Mouse (Mus musculus): ENCODE measurements around the gene Coil.

Gene Coil

DNA sequence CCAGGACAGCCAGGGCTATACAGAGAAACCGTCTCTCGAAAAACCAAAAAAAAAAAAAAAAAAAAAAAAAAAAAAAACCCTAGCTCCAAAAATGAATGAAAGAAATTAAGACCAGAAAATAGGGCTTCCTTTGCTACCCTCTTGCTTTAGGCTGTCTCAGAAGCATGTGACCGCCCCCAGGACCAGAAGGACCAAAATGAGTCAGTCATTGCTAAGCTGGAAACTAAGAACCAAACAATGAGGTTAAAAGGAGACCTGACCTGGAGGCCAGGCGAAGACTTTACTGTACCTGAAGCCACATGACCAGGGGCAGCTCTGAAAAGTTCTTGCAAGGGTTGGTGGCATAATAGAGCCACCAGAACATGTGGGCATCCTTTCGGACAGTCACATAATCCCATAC, 17.9 kb upstream of the Coil start:
- POLR2A ChIA-PET, result interaction anchor here (0.6 to 51.7 kb wide), 24 partner anchors 1 to 899 kb away, joined by 3 to 1912 read pairs (median 6); partner anchors contain the start of genes Coil (in 3 of the 4), Akap1 (in 2 of the 4), Elobl (in 2 of the 4) and Scpep1 (in 1 of the 4)

GRCm38 (mm10) chr11:88953582-88953981, 16.5 kb upstream of the Coil start:
- POLR2A ChIA-PET, result interaction anchor here (0.6 to 51.7 kb wide), 21 partner anchors 1 to 1625 kb away, joined by 3 to 1912 read pairs (median 7); partner anchors contain the start of genes Coil (in 2 of the 4), Elobl (in 2 of the 4), Scpep1 (in 1 of the 4) and Trim25 (in 1 of the 4)
- CTCF ChIA-PET, result interaction anchor here in 1 of 4 experiments (0.6 to 1.5 kb wide), 3 partner anchors 14 to 23 kb away, joined by 3 to 5 read pairs (median 4); no protein-coding TSS in a partner anchor

More for the DNA sequence above, 17.9 kb upstream of the Coil start:
- CTCF ChIA-PET, result interaction anchor here in 3 of 4 experiments (0.7 to 0.9 kb wide), 4 partner anchors 20 to 263 kb away, joined by 3 read pairs; no protein-coding TSS in a partner anchor

DNA sequence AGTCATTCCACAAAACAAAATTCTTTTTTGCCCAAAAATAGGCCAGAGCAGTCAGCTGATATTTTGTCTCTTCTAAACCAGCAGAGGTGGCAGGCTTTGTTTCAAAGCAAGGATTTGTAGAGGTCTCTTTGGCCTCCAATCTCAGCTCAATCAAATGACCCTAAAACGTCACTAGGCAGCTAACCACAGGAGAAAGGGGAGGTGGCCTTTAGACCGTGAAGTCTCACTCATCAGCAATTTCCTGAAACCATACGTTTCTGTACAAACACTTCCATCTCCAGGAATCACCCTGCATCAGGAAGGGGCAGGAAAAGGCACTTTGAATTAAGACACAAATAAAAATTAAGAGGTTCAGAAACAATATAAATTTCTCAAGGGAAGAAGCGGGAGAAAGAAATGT, 15.2 kb upstream of the Coil start:
- CTCF ChIA-PET, result interaction anchor here (0.5 to 2.0 kb wide), 30 partner anchors 9 to 1070 kb away, joined by 3 to 14 read pairs (median 4); partner anchors contain the start of gene Coil (in 1 of the 4)
- POLR2A ChIA-PET, result interaction anchor here (0.5 to 51.7 kb wide), 70 partner anchors 2 to 899 kb away, joined by 3 to 1912 read pairs (median 5); partner anchors contain the start of genes Akap1 (in 4 of the 4), Coil (in 3 of the 4), Elobl (in 3 of the 4) and Scpep1 (in 1 of the 4)

DNA sequence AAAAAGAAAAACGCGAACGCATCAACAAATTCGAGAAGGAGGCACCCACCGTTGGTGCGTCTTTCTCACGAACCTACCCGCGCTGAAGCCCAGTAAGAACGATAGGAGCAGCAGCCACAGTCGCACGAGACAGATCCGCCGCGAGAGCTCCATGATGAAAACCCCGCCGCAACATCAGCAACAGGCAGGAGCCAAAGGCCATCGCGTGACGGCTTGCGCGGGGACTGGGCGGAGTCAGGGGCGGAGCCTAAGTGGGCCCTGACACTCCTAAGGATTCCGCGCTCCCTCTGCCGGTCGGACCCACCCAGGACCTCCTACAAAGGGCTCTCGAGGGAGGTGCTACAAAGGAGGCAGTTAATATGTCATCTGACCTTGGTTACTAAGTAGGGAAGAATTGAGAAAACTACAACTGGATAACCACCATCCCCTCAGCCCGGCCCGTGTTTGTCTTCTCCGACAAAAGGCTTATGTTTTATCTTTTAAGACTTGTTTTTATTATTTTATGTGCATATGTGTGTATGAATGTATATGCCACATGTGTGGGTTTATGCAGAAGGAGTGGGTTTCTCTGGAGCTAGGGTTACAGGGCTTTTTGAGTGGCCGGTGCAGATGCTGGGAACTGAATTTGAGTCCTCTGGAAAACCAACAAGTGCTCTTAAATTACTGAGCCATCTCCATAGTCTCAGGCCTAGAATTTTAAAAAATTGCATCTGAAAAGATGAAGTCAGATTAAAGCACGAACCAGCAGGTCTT, 14.7 kb upstream of the Coil start, which contains the start of gene Scpep1:
Gene Scpep1 (minus strand): TSS at position 249 of the 753 bp plus-strand sequence.
- POLR2A ChIA-PET, result interaction anchor here (0.5 to 51.7 kb wide), 66 partner anchors 3 to 757 kb away, joined by 3 to 1912 read pairs (median 5); partner anchors contain the start of genes Akap1 (in 4 of the 4), Coil (in 3 of the 4), Elobl (in 3 of the 4) and Scpep1 (in 1 of the 4)

GRCm38 (mm10) chr11:88958851-88959250, 11.2 kb upstream of the Coil start:
- CTCF ChIA-PET, result interaction anchor here in 3 of 4 experiments (0.8 to 4.4 kb wide), 12 partner anchors 15 to 110 kb away, joined by 3 to 26 read pairs (median 4); no protein-coding TSS in a partner anchor
- POLR2A ChIA-PET, result interaction anchor here (0.5 to 51.7 kb wide), 20 partner anchors 6 to 115 kb away, joined by 3 to 1912 read pairs (median 6); partner anchors contain the start of genes Coil (in 3 of the 4), Elobl (in 3 of the 4), Scpep1 (in 1 of the 4) and Trim25 (in 1 of the 4)

More for the DNA sequence above, 14.7 kb upstream of the Coil start, which contains the start of gene Scpep1:
- CTCF ChIA-PET, result interaction anchor here (0.5 to 2.0 kb wide), 31 partner anchors 8 to 1070 kb away, joined by 3 to 14 read pairs (median 4); partner anchors contain the start of gene Coil (in 2 of the 4)

DNA sequence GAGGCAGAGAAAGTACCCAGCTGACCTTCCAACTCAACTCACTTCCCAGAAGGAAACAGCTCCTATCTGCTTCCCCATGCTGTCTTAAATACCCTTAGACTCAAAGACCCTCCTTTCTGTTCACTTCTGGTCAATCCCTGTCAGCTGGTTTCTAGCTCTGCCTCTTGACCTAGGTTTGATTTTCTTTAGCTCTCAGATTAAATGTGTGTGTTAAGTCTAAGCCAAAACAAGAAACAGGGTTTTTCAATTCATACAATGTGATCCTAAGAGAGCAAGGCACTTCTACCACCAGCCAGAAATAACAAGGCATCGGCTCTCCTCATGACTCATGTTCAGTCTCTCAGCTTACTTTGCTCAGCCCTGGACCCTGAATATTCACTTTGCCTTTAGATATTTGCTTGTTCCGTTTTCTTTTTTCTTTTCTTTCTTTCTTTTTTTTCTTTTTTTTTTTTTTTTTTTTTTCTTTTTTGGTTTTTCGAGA, 3.1 kb upstream of the Coil start, which contains the start of gene Elobl:
Gene Elobl (minus strand): TSS at position 51 of the 481 bp plus-strand sequence.
- ChIA-PET CTCF (interaction anchor here in 2 of 4 experiments (0.7 to 1.9 kb wide), 3 partner anchors 10 to 34 kb away, joined by 4 to 8 read pairs (median 4); no protein-coding TSS in a partner anchor), POLR2A (interaction anchor here in 3 of 4 experiments (0.6 to 51.7 kb wide), 17 partner anchors 9 to 557 kb away, joined by 3 to 1912 read pairs (median 24); partner anchors contain the start of genes Scpep1 (in 3 of the 3), Akap1 (in 1 of the 3) and Trim25 (in 1 of the 3))

- ChIA-PET CTCF (interaction anchor here (0.5 to 5.1 kb wide), 34 partner anchors 9 to 631 kb away, joined by 3 to 30 read pairs (median 3); partner anchors contain the start of genes Scpep1 (in 2 of the 4), Akap1 (in 1 of the 4) and Trim25 (in 1 of the 4)), POLR2A (interaction anchor here (0.6 to 51.7 kb wide), 69 partner anchors 8 to 430 kb away, joined by 3 to 1912 read pairs (median 4); partner anchors contain the start of genes Akap1 (in 3 of the 4), Scpep1 (in 3 of the 4), Trim25 (in 2 of the 4) and Dgke (in 1 of the 4))
These were observed 4.0 kb downstream of the Coil start for GRCm38 (mm10) chr11:88973776-88974701.

- ChIA-PET CTCF (interaction anchor here (0.6 to 5.1 kb wide), 49 partner anchors 8 to 555 kb away, joined by 3 to 77 read pairs (median 4); partner anchors contain the start of genes Scpep1 (in 2 of the 4), Elobl (in 1 of the 4) and Trim25 (in 1 of the 4)), POLR2A (interaction anchor here (0.6 to 51.7 kb wide), 44 partner anchors 2 to 258 kb away, joined by 3 to 1912 read pairs (median 4); partner anchors contain the start of genes Trim25 (in 3 of the 4), Elobl (in 2 of the 4), Scpep1 (in 2 of the 4) and Akap1 (in 1 of the 4))
These were observed 6.3 kb downstream of the Coil start for GRCm38 (mm10) chr11:88976320-88976719.

DNA sequence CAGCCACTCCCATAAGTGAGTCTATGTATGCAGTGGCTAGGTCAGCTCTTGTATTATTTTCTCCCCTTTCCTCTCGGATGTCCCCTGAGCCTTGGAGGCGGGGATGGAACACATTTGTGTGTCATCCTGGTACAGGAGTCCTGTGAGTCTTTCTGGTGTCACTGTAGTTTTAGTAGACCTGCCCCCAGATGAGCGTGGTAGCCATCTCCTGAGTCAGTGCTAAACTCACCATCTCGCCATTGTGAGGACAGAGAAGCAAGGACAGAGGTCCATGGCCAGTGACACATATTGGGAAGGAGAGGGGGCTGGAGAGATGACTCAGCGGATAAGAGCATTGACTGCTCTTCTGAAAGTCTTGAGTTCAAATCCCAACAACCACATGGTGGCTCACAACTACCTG, 7.1 kb downstream of the Coil start:
- POLR2A ChIA-PET, result interaction anchor here (0.6 to 51.7 kb wide), 30 partner anchors 1 to 259 kb away, joined by 3 to 1912 read pairs (median 5); partner anchors contain the start of genes Trim25 (in 3 of the 4), Elobl (in 2 of the 4), Scpep1 (in 2 of the 4) and Coil (in 1 of the 4)
- CTCF ChIA-PET, result interaction anchor here (1.1 to 5.1 kb wide), 21 partner anchors 9 to 146 kb away, joined by 3 to 77 read pairs (median 5); partner anchors contain the start of genes Elobl (in 1 of the 4), Scpep1 (in 1 of the 4) and Trim25 (in 1 of the 4)

- ChIA-PET CTCF (interaction anchor here (0.6 to 4.3 kb wide), 7 partner anchors 11 to 79 kb away, joined by 3 to 17 read pairs (median 5); partner anchors contain the start of gene Trim25 (in 1 of the 4)), POLR2A (interaction anchor here (0.6 to 51.7 kb wide), 39 partner anchors 3 to 535 kb away, joined by 3 to 1912 read pairs (median 4); partner anchors contain the start of genes Coil (in 2 of the 4), Elobl (in 2 of the 4), Scpep1 (in 2 of the 4) and Trim25 (in 1 of the 4))
These were observed 11.3 kb downstream of the Coil start for GRCm38 (mm10) chr11:88981337-88981736.

GRCm38 (mm10) chr11:88986616-88987015, 16.6 kb downstream of the Coil start:
- CTCF ChIA-PET, result interaction anchor here (0.5 to 5.0 kb wide), 53 partner anchors 8 to 611 kb away, joined by 3 to 77 read pairs (median 4); partner anchors contain the start of genes Trim25 (in 2 of the 4) and Scpep1 (in 1 of the 4)
- POLR2A ChIA-PET, result interaction anchor here (0.6 to 51.7 kb wide), 49 partner anchors 4 to 143 kb away, joined by 3 to 1912 read pairs (median 4); partner anchors contain the start of genes Scpep1 (in 3 of the 4), Coil (in 2 of the 4), Elobl (in 2 of the 4) and Trim25 (in 2 of the 4)

- ChIA-PET CTCF (interaction anchor here in 3 of 4 experiments (0.6 to 5.0 kb wide), 21 partner anchors 9 to 83 kb away, joined by 3 to 77 read pairs (median 4); partner anchors contain the start of genes Scpep1 (in 1 of the 3) and Trim25 (in 1 of the 3)), POLR2A (interaction anchor here (0.5 to 51.7 kb wide), 13 partner anchors 2 to 108 kb away, joined by 3 to 1912 read pairs (median 11); partner anchors contain the start of genes Trim25 (in 2 of the 4), Coil (in 1 of the 4), Dgke (in 1 of the 4) and Elobl (in 1 of the 4))
These were observed 18.9 kb downstream of the Coil start for GRCm38 (mm10) chr11:88988956-88989355.

GRCm38 (mm10) chr11:88989530-88989929, 19.5 kb downstream of the Coil start:
- POLR2A ChIA-PET, result interaction anchor here (0.5 to 51.7 kb wide), 14 partner anchors 1 to 129 kb away, joined by 3 to 1912 read pairs (median 4); partner anchors contain the start of genes Coil (in 2 of the 4), Dgke (in 1 of the 4), Elobl (in 1 of the 4) and Scpep1 (in 1 of the 4)
- CTCF ChIA-PET, result interaction anchor here in 3 of 4 experiments (0.6 to 5.0 kb wide), 22 partner anchors 8 to 884 kb away, joined by 3 to 77 read pairs (median 4); partner anchors contain the start of genes Scpep1 (in 1 of the 3) and Trim25 (in 1 of the 3)

DNA sequence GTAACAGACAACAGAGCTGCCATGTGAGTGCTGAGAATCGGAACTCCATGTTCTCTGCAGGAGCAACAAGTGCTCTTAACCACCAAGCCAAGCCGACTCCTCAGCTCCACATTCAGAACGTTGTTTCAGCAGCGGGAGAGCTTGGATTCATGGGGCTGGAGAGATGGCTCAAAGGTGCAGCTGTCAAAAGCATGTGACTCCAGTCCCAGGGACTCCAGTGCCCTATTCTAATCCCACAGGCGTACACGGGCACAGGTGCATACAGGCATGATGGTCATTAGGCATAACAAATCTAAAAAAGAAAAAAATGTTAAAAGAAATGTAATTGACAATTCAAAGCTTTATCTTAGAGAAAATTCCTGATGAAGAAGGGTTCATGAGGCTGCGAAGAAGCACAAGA, 23.1 kb downstream of the Coil start:
- POLR2A ChIA-PET, result interaction anchor here (0.6 to 51.7 kb wide), 100 partner anchors 9 to 791 kb away, joined by 3 to 1912 read pairs (median 5); partner anchors contain the start of genes Coil (in 3 of the 4), Dgke (in 2 of the 4), Scpep1 (in 2 of the 4) and Akap1 (in 1 of the 4)

More for the DNA sequence above, 23.1 kb downstream of the Coil start:
- CTCF ChIA-PET, result interaction anchor here (0.5 to 3.0 kb wide), 70 partner anchors 9 to 440 kb away, joined by 3 to 34 read pairs (median 5); partner anchors contain the start of genes Akap1 (in 1 of the 4), Dgke (in 1 of the 4), Elobl (in 1 of the 4) and Scpep1 (in 1 of the 4)
